Mouse (Mus musculus): ENCODE results near the gene Timp3. TPM values are rescaled to one million over a fixed set of nuclear protein-coding genes. Genes with fewer than 3 reads are reported as not detected.

Timp3 gene
- polyA plus RNA-seq, 1 experiment from 2014 or later, result 47.9 TPM

DNA sequence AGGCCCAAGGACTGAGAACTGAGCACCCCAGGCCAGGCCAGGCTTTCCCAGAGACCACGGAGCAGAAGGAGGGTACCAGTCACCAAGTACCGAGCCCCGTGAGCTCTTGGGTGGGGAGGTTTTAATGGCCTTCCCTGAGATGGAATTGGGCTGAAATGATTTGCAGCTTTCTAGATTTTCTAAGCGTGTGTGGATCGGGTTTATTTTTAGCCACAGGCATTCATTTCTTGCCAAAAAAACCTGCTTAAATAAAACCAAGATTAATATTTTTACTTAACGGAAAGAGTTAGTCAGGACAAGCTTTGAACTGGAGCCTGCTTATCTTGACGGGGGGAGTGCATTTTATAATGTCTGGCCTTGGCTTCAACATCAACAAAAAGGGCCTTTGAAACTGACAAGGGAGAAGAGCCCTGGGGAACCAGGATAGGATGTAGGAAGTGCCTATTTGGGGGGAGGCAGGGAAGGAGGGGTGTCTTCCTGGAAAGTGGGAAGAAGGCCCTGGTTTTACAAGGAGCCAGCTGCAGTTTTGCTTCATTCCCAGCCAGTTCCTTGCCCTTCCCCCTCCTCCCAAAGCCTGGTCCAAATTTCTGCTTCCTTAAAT, 31.6 kb downstream of the Timp3 start:
- ATAC-seq (ENCODE audit: low FRiP score, low read depth), result no peak
- Histone ChIP-seq H3K36me3 (no peaks in the 10 kb centered on the region), H3K4me1 (peaks cover 14% of the 10 kb centered on the region; the same call in 1 of the 2 replicates), H3K9me3 (no peaks in the 10 kb centered on the region), H3K4me2 (replicated peaks) (no peak overlapping the region), H3K27ac (no peak overlapping the region), H3K4me3 (no peak overlapping the region), H3K9ac (no peak overlapping the region), H3K27me3 (replicated peaks) (no peaks in the 10 kb centered on the region)
- 62% methylated on average over 7 of the region's 7 CpGs for WGBS

DNA sequence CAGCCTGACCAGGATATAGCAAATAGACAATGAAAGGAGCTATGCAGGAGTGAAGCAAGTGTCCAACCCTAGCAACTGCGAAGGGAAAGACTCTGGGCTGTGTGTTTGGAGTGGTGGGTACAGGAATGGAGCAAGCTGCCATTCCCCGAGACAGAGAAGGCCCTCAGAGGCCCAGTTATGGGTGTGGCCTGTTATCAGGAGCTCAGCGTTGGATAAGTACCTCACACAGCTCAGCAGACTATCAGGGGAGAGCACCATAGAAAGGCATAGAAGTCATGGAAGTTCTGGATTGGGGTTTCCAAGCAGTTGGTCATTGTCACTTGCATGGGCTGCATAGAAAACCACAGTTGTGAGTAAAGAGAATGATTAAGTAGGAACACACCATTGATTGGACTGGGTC, 32.8 kb downstream of the Timp3 start:
- no peaks in the 10 kb centered on the region for H3K27me3 ChIP-seq (replicated peaks)
- H3K4me3 ChIP-seq, result no peak overlapping the region
- H3K36me3 ChIP-seq, result no peaks in the 10 kb centered on the region
- WGBS, result 80% methylated on average over 3 of the region's 3 CpGs
- peaks cover 14% of the 10 kb centered on the region; the same call in 1 of the 2 replicates for H3K4me1 ChIP-seq
- H3K27ac ChIP-seq, result no peak overlapping the region
- ATAC-seq (ENCODE audit: low FRiP score, low read depth), result no peak
- no peak overlapping the region for H3K9ac ChIP-seq
- H3K9me3 ChIP-seq, result no peaks in the 10 kb centered on the region
- H3K4me2 ChIP-seq (replicated peaks), result no peak overlapping the region

DNA sequence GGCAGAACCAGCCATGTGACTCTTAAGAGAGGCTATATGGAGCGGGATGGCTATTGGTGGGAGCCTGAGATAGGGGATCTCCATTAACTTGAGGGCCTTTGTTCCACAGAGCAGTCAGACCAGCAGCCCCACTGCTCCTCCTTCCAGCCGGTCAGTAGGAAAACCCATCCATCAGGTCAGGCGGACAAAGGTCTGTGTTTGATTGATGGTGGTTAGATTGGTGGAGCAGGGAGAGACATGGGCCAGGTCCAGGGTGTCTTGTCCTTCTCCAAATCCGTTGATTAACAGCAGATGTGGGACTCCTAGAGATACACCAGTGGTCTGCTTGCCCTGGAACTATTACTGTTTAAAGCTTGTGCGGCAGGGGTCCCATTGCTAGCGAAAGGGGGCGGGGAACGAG, 34.4 kb downstream of the Timp3 start:
- H3K9ac ChIP-seq, result no peak overlapping the region
- no peaks in the 10 kb centered on the region for H3K36me3 ChIP-seq
- H3K4me3 ChIP-seq, result no peak overlapping the region
- H3K27ac ChIP-seq, result no peak overlapping the region
- no peak for ATAC-seq (ENCODE audit: low FRiP score, low read depth)
- WGBS, result 12% methylated on average over 8 of the region's 8 CpGs
- no peaks in the 10 kb centered on the region for H3K9me3 ChIP-seq
- H3K27me3 ChIP-seq (replicated peaks), result no peaks in the 10 kb centered on the region
- H3K4me2 ChIP-seq (replicated peaks), result no peak overlapping the region
- peaks cover 14% of the 10 kb centered on the region; the same call in 1 of the 2 replicates for H3K4me1 ChIP-seq

DNA sequence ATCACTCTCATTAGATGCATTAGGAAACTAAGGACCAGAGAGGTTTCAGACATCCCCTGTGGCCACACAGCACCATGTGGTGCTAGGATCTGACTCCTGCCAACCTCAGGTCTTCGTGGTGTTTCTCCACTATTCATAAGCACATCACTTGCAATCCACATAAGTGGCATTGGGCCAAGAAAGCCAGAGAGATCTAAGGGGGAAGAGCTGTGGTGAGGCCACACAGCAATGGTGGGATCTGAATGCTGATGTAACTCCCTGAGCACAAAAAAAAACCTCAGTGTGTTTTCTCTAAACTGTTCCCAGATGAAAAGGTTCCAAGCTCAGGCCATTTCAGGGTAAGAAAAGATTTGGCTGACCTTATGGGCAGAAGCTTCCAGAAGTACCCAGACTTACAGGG, 36.3 kb downstream of the Timp3 start:
- 78% methylated on average over 1 of the region's 1 CpGs for WGBS
- Histone ChIP-seq H3K9me3 (no peaks in the 10 kb centered on the region), H3K36me3 (no peaks in the 10 kb centered on the region), H3K4me2 (replicated peaks) (no peak overlapping the region), H3K27me3 (replicated peaks) (no peaks in the 10 kb centered on the region), H3K27ac (no peak overlapping the region), H3K9ac (no peak overlapping the region), H3K4me3 (no peak overlapping the region), H3K4me1 (peaks cover 10% of the 10 kb centered on the region; the same call in 1 of the 2 replicates)
- ATAC-seq (ENCODE audit: low FRiP score, low read depth), result no peak

DNA sequence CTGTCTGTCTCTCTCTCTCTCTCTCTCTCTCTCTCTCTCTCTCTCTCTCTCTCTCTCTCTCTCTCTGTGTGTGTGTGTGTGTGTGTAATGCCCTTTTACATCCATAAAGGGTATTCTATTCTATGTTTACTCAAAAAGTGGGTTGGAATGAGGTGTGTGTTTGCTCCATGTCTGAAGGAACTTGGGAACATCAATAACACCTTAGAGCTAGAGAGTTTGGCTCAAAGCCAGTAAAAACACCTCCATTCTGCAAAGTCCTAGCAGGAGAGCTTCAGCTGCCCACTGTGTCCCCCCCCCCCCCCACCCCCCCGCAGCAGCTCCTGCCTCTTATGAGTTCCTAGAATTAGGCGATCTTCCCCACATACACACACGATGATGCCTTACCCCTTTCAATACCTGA, 37.1 kb downstream of the Timp3 start:
- no peak overlapping the region for H3K4me2 ChIP-seq (replicated peaks)
- H3K27ac ChIP-seq, result no peak overlapping the region
- H3K27me3 ChIP-seq (replicated peaks), result no peaks in the 10 kb centered on the region
- H3K36me3 ChIP-seq, result no peaks in the 10 kb centered on the region
- WGBS, result 49% methylated on average over 3 of the region's 3 CpGs
- H3K4me3 ChIP-seq, result no peak overlapping the region
- peaks cover 9% of the 10 kb centered on the region; the same call in 1 of the 2 replicates for H3K4me1 ChIP-seq
- H3K9me3 ChIP-seq, result no peaks in the 10 kb centered on the region
- H3K9ac ChIP-seq, result no peak overlapping the region
- ATAC-seq (ENCODE audit: low FRiP score, low read depth), result no peak

DNA sequence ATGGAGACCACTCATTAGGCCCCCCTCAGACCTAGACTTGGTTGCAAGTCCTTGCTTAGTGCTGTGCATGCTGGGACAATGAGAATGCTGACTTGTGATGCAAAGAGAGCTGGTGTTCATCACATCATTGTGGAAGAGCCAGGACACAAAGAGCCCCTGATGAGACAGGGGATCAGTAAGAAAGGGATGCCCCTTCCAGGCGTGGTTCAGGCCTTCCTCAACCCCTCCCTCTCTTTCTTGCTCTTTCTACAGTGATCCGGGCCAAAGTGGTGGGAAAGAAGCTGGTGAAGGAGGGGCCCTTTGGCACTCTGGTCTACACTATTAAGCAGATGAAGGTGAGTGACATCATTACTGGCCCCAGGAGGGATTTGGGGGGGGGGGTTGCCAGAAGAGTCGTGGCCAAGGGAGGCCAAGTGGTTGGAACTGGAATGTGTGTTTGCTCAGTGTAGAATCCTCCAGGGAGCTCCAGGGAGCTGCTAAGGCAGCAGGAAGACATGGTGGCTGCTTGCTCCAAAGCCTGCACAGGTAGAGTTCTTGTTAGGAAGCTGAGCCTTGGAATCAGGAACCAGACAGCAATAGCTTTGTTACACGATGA, 38.0 kb downstream of the Timp3 start:
- Histone ChIP-seq H3K4me3 (no peak overlapping the region), H3K27me3 (replicated peaks) (no peaks in the 10 kb centered on the region), H3K9me3 (no peaks in the 10 kb centered on the region), H3K27ac (no peak overlapping the region), H3K4me1 (peaks cover 6% of the 10 kb centered on the region; the same call in 1 of the 2 replicates), H3K4me2 (replicated peaks) (no peak overlapping the region), H3K9ac (no peak overlapping the region), H3K36me3 (no peaks in the 10 kb centered on the region)
- ATAC-seq (ENCODE audit: low FRiP score, low read depth), result no peak
- 30% methylated on average over 4 of the region's 4 CpGs for WGBS

DNA sequence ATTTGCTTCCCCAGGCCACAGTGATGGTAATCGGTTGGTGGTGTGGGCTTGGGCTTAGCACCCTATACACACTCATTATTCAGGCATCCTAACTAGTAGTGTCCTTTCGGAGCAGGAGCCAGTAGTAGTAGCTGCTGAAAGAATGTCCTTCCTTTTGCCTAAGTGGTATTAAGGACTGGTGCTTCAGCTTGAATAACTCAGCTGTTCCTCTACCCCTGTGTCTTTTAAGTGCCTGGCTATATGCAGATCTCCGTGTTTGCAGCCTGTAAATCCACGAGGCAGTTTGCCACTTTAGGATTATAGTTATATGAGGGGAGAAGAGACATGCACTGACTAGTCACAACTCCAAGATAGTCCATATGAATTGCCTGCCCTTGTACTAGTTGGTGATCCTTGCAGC, 38.9 kb downstream of the Timp3 start:
- no peak for ATAC-seq (ENCODE audit: low FRiP score, low read depth)
- no peak overlapping the region for H3K27ac ChIP-seq
- H3K36me3 ChIP-seq, result no peaks in the 10 kb centered on the region
- no peaks in the 10 kb centered on the region for H3K27me3 ChIP-seq (replicated peaks)
- WGBS, result 91% methylated on average over 4 of the region's 4 CpGs
- H3K9ac ChIP-seq, result no peak overlapping the region
- peaks cover 6% of the 10 kb centered on the region; the same call in 1 of the 2 replicates for H3K4me1 ChIP-seq
- no peak overlapping the region for H3K4me3 ChIP-seq
- H3K4me2 ChIP-seq (replicated peaks), result no peak overlapping the region
- H3K9me3 ChIP-seq, result no peaks in the 10 kb centered on the region

DNA sequence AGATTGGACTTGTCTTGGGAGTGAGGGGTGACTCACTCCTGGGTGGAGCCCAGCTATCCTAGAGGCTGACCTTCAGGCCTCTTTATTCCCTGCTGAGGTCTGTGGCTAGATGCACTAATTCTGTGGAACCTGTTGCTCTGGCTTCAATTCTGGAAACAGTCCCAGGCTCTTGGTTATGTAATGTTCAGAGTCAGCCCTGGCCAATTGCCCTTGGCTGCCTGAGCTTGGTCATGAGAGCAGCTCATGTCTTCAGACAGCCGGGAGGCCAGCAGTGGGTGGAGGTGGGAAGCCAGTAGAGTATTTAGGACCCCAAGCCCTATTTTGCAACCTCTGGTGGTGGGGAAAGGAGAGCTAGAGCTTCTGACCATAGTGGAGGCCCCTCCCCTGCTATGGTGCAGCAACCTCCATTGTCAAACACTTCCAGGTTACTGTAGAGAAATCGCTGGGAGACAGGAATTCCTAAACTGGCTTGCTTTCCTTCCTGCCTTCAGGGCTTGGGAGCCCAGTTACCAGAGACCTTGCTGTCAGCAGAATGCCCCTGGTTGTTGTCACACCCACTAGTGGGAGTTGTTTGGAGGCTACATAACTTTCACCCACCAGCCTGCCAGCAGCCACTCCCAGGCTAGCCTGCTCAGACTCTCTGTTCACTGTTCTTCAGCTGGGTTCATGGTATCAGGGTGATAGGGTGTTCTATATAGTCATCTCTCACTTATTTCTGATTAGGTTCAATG, 39.6 kb downstream of the Timp3 start:
- Histone ChIP-seq H3K4me2 (replicated peaks) (no peak overlapping the region), H3K9me3 (no peaks in the 10 kb centered on the region), H3K9ac (no peak overlapping the region), H3K4me1 (no peaks in the 10 kb centered on the region), H3K36me3 (0 out of 2 replicates have a peak, but pooled peaks cover 3% of the 10 kb centered on the region), H3K27me3 (replicated peaks) (no peaks in the 10 kb centered on the region), H3K4me3 (no peak overlapping the region), H3K27ac (no peak overlapping the region)
- 87% methylated on average over 2 of the region's 2 CpGs for WGBS
- ATAC-seq (ENCODE audit: low FRiP score, low read depth), result no peak

DNA sequence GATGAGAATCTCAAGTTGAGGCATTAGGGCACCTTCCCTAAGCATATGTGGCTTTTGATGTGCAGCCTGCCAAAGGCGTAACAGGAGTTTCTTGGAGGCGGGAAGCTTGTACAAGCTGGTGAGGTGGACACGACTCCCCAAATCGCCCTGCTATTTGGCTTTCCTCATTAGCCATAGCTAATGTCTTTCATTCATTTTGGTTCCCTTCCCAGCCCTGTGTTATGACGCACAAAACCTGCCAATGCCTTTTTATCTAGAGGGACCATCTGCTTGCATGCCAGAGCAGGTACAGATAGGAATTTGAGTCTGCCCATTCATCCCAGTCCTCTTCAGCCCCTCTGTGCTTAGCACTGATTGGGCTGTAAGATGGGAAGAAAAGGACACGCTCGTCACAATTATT, 40.2 kb downstream of the Timp3 start:
- Histone ChIP-seq H3K27me3 (replicated peaks) (no peaks in the 10 kb centered on the region), H3K4me2 (replicated peaks) (no peak overlapping the region), H3K4me3 (no peak overlapping the region), H3K36me3 (0 out of 2 replicates have a peak, but pooled peaks cover 3% of the 10 kb centered on the region), H3K9ac (no peak overlapping the region), H3K4me1 (no peaks in the 10 kb centered on the region), H3K27ac (no peak overlapping the region), H3K9me3 (no peaks in the 10 kb centered on the region)
- no peak for ATAC-seq (ENCODE audit: low FRiP score, low read depth)
- 86% methylated on average over 7 of the region's 7 CpGs for WGBS

DNA sequence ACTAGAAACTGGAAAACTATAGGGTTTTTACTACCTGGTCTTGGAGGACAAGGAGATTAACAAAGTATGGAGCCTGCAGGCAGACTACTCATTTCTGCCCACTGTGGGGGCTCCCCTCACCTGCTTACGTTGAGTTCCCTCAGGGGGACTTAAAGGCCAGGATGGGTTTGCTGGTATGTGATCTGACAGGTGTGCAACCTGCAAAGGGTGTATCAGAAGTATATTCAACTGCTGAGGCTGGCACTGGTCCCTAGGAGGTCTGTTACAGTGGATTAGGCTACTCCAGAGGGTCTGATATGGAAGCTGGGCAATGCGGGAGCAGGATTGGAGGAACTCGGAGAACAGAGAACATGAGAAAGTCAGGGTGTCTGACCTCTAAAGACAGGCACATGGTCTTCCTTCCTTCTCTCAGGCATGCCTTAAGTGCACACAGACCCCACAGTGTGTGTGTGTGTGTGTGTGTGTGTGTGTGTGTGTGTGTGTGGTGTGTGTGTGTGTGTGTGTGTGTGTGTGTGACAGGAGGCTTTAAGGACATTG, 40.9 kb downstream of the Timp3 start:
- Histone ChIP-seq H3K4me1 (no peaks in the 10 kb centered on the region), H3K4me3 (no peak overlapping the region), H3K9me3 (no peaks in the 10 kb centered on the region), H3K36me3 (0 out of 2 replicates have a peak, but pooled peaks cover 3% of the 10 kb centered on the region), H3K4me2 (replicated peaks) (no peak overlapping the region), H3K9ac (no peak overlapping the region), H3K27me3 (replicated peaks) (no peaks in the 10 kb centered on the region), H3K27ac (no peak overlapping the region)
- 79% methylated on average over 3 of the region's 3 CpGs for WGBS
- no peak for ATAC-seq (ENCODE audit: low FRiP score, low read depth)

DNA sequence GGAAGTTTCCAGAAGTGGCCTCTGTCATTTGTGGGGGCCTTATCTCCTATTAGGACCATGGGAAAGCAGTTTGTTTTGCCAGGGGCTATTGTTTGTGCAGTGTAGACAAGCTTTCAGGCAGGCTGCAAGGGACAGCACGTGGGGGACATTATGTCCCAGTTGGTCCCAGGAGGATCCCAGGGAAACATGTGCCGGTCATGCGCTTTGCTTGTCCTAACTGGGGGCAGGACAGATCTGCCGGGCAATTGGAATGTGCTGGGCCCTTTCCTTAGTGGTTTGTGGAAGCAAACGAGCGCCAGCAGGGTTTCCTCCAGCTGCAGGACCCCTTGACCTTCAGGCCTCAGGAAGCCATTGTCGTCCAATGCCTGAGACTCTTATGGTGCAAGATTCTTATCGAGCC, 41.4 kb downstream of the Timp3 start:
- WGBS, result 31% methylated on average over 8 of the region's 8 CpGs
- no peak overlapping the region for H3K27ac ChIP-seq
- no peaks in the 10 kb centered on the region for H3K9me3 ChIP-seq
- H3K36me3 ChIP-seq, result 0 out of 2 replicates have a peak, but pooled peaks cover 3% of the 10 kb centered on the region
- H3K4me1 ChIP-seq, result no peaks in the 10 kb centered on the region
- H3K27me3 ChIP-seq (replicated peaks), result no peaks in the 10 kb centered on the region
- no peak overlapping the region for H3K4me2 ChIP-seq (replicated peaks)
- ATAC-seq (ENCODE audit: low FRiP score, low read depth), result no peak
- H3K9ac ChIP-seq, result no peak overlapping the region
- no peak overlapping the region for H3K4me3 ChIP-seq

DNA sequence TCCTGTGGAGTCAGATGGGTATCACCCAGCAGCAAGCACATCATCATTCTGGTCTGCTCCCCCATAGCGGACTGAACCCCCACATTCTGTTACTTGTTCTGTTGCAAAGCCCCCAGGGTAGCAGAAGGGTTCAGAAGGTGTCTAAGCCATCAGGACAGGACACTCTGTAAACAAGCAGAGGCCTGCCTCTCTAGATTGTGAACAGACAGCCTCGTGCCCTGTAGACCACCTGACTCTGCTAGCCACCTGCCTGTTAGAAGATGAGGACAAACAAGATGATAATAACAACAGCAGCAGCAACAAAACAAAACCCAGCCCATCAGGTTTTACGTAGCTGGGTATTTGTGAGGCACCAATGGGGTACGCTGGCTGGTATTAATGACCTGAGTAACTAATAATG, 42.0 kb downstream of the Timp3 start:
- Histone ChIP-seq H3K4me1 (no peaks in the 10 kb centered on the region), H3K36me3 (0 out of 2 replicates have a peak, but pooled peaks cover 3% of the 10 kb centered on the region), H3K4me3 (no peak overlapping the region), H3K4me2 (replicated peaks) (no peak overlapping the region), H3K9ac (no peak overlapping the region), H3K27ac (no peak overlapping the region), H3K9me3 (no peaks in the 10 kb centered on the region), H3K27me3 (replicated peaks) (no peaks in the 10 kb centered on the region)
- WGBS, result 78% methylated on average over 4 of the region's 4 CpGs
- no peak for ATAC-seq (ENCODE audit: low FRiP score, low read depth)
